Mouse (Mus musculus) c-Kit-positive CD71-positive TER-119-negative erythroid progenitor cells, embryonic 14.5 days (primary cell): ENCODE measurements around the gene Vbp1.

Experiments
- DNase-seq: peaks from one replicate; pipeline ENCODE4 v3.0.0-alpha.2; 2013; ENCODE audit warnings: low read depth

Vbp1 gene

DNA sequence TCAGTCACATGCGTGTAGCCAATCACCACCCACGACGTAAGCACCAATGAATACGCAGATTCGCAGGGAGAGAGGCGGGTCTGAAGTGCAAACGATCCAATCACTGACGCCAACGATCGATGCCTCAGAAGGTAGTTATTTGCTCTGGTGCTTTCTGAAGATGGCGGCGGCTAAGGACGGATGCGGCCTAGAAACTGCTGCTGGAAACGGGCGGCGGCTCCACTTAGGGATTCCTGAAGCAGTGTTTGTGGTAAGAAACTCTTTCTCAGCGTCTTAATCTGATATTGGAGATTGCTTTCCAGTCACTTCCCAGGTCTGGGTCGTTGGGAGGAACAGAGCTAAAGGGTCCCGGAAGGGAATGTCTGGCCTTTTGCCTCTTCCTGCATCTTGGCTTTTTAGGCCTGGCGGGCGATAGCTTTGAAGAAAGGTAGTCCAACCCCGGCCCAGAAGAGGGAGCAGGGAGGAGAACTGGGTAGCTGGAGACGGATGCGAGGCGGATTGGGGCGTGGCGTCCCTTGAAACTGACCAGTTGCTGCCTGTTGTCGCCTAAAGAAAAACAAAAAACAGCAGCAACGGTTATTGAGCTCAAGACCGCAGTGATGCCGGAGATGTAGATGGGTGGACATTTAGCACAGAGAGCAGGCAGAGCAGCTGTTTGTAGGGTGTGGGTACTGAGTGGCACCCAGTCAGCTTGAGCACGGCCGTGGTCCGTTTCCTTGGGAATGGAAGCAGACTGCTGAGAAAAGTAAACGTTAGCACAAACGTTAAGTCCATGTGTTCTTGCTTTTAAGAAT lies at the start of gene Vbp1:
Gene Vbp1 (plus strand): TSS at position 121 of the 794 bp plus-strand sequence.
- peak; percentile 72 for DNase-seq

DNA sequence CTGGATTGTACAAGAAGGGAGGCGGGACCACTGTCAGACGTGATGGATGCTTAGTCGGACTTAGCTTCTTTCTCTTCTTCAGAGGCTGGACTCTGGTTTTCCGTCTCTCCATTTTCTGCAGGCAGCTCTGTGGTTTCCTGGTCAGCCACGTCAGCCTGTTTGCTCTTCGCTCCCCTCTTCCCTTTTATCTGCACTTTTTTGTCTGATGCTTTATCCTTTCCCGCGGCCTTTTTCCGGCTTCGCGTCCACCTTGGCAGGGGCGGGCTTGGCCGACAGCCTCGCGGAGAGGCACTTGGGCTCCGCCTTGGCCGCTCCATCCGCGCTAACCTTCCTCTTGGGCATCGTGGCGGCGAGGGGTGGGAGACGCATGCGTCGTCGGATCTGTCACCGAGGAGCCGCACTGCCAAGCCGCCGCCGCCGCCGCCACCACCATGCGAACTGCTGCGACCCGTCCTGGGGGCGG lies 38.9 kb upstream of the Vbp1 start:
- DNase-seq = peak; percentile 28

- no peak for DNase-seq
These were observed 24.2 kb upstream of the Vbp1 start for GRCm38 (mm10) chrX:75489886-75490285.

GRCm38 (mm10) chrX:75513787-75514178 lies 316 bp upstream of the Vbp1 start:
- no peak for DNase-seq

- no peak for DNase-seq
These were observed 63.7 kb downstream of the Vbp1 start, which contains the start of gene Rab39b for GRCm38 (mm10) chrX:75577582-75578324. Gene Rab39b (minus strand): TSS chrX:75578231.

GRCm38 (mm10) chrX:75578539-75578938 lies 64.4 kb downstream of the Vbp1 start:
- no peak for DNase-seq
